Mouse (Mus musculus) Patski (cell line): ENCODE data around the gene Slc44a2. TPM values are rescaled to one million over a fixed set of nuclear protein-coding genes. Genes with fewer than 3 reads are reported as not detected.
"Not testable (repeated sequence)": the region's sequence is repeated elsewhere in the genome, so short reads cannot be mapped to it uniquely, and the experiment has no call there.

Source experiments
- ATAC-seq: fragments of 100-300 bp; one replicate; pipeline ENCODE4 v1.8.0; 2021
- CTCF ChIA-PET: fragments of 350-600 bp; sonication (Branson Sonifier 250); formaldehyde crosslinking; loops from one replicate; lab custom pipeline; 2022; ENCODE audit warnings: inconsistent platforms; lab: Charles Lee
- POLR2A ChIA-PET: fragments of 350-600 bp; sonication (Branson Sonifier 250); formaldehyde crosslinking; loops from one replicate; lab custom pipeline; 2022; ENCODE audit warnings: antibody characterized with exemption, inconsistent platforms; lab: Charles Lee
- DNase-seq: peaks from one replicate; pipeline ENCODE4 v3.0.0-alpha.2; 2011; ENCODE audit warnings: low read depth, low spot score
- H3K27me3 ChIP-seq: fragments of 371-371 bp; one replicate; pipeline ENCODE4 v1.5.1; 2021
- CTCF ChIP-seq: fragments of 100-300 bp; IDR thresholded peaks from one replicate; pipeline ENCODE4 v1.5.1; 2021
- in situ Hi-C: fragments of 300-500 bp; cut with MboI; formaldehyde crosslinking; loops from 3 replicates; pipeline ENCODE4 v1.11.1; 2018; ENCODE audit warnings: low pct_unique_long_range_greater_than_20kb, mixed read lengths
- polyA plus RNA-seq: library from polyadenylated mRNA; unstranded; gene quantifications from one replicate; pipeline ENCODE4 v1.2.3, GENCODE M21; 2021

Gene Slc44a2
- polyA plus RNA-seq, 1 experiment from 2014 or later: 245 TPM

- no peaks in the 10 kb centered on the region for H3K27me3 ChIP-seq
- no peak for TF ChIP-seq CTCF
- DNase-seq: no peak
- no peak for ATAC-seq
- in situ Hi-C loops: loop anchor here (5.0 kb wide), 1 partner anchor 34 kb away; no protein-coding TSS in a partner anchor
- ChIA-PET POLR2A (interaction anchor here (0.7 kb wide), 1 partner anchor 96 kb away, joined by 4 read pairs; no protein-coding TSS in a partner anchor), CTCF (interaction anchor here (3.8 kb wide), 1 partner anchor 38 kb away, joined by 19 read pairs; no protein-coding TSS in a partner anchor)
Observed at GRCm38 (mm10) chr9:21318792-21319191, 1.7 kb upstream of the Slc44a2 start.

GRCm38 (mm10) chr9:21319503-21319902 is 995 bp upstream of the Slc44a2 start:
- no peak for ATAC-seq
- no peaks in the 10 kb centered on the region for H3K27me3 ChIP-seq
- POLR2A ChIA-PET: interaction anchor here (0.6 to 2.2 kb wide), 4 partner anchors 11 to 37 kb away, joined by 3 to 13 read pairs (median 4); no protein-coding TSS in a partner anchor
- CTCF ChIA-PET: interaction anchor here (1.1 to 3.8 kb wide), 5 partner anchors 11 to 99 kb away, joined by 3 to 19 read pairs (median 4); no protein-coding TSS in a partner anchor
- no peak for TF ChIP-seq CTCF
- no peak for DNase-seq
- in situ Hi-C loops: loop anchor here (5.0 kb wide), 1 partner anchor 33 kb away; no protein-coding TSS in a partner anchor

- no peak for DNase-seq
- no peaks in the 10 kb centered on the region for H3K27me3 ChIP-seq
- no peak for TF ChIP-seq CTCF
- no peak for ATAC-seq
- in situ Hi-C loops: no loop called here
- ChIA-PET CTCF (interaction anchor here (1.0 to 3.8 kb wide), 8 partner anchors 10 to 99 kb away, joined by 3 to 19 read pairs (median 4); no protein-coding TSS in a partner anchor), POLR2A (interaction anchor here (1.0 to 2.2 kb wide), 4 partner anchors 10 to 45 kb away, joined by 3 to 13 read pairs (median 4); no protein-coding TSS in a partner anchor)
Observed at GRCm38 (mm10) chr9:21320280-21320618, 249 bp upstream of the Slc44a2 start.

- in situ Hi-C loops: no loop called here
- ATAC-seq (no peak), DNase-seq (no peak)
- no peaks in the 10 kb centered on the region for H3K27me3 ChIP-seq
- POLR2A ChIA-PET: interaction anchor here (1.0 to 2.2 kb wide), 3 partner anchors 9 to 35 kb away, joined by 3 to 13 read pairs (median 3); no protein-coding TSS in a partner anchor
- TF ChIP-seq CTCF: no peak
- CTCF ChIA-PET: interaction anchor here (0.6 to 3.8 kb wide), 4 partner anchors 9 to 101 kb away, joined by 3 to 19 read pairs (median 12); no protein-coding TSS in a partner anchor
Observed at GRCm38 (mm10) chr9:21321513-21321835, 976 bp downstream of the Slc44a2 start.

- DNase-seq (no peak), ATAC-seq (no peak)
- in situ Hi-C loops: no loop called here
- no peaks in the 10 kb centered on the region for H3K27me3 ChIP-seq
- CTCF ChIA-PET: interaction anchor here (3.6 kb wide), 1 partner anchor 14 kb away, joined by 15 read pairs; no protein-coding TSS in a partner anchor
- POLR2A ChIA-PET: no interaction called here
- no peak for TF ChIP-seq CTCF
Observed at GRCm38 (mm10) chr9:21322211-21322916, 1.9 kb downstream of the Slc44a2 start.

GRCm38 (mm10) chr9:21322917-21323297 is 2.4 kb downstream of the Slc44a2 start:
- ChIA-PET CTCF (interaction anchor here (1.2 to 3.6 kb wide), 2 partner anchors 13 to 35 kb away, joined by 4 to 15 read pairs; no protein-coding TSS in a partner anchor), POLR2A (interaction anchor here (0.7 kb wide), 1 partner anchor 99 kb away, joined by 3 read pairs; no protein-coding TSS in a partner anchor)
- ATAC-seq, in situ Hi-C loops, H3K27me3 ChIP-seq, DNase-seq: not testable (repeated sequence)

GRCm38 (mm10) chr9:21324269-21324668 is 3.8 kb downstream of the Slc44a2 start:
- DNase-seq: no peak
- CTCF ChIA-PET: no interaction called here
- no peaks in the 10 kb centered on the region for H3K27me3 ChIP-seq
- TF ChIP-seq CTCF: no peak
- POLR2A ChIA-PET: interaction anchor here (0.5 kb wide), 1 partner anchor 9 kb away, joined by 4 read pairs; no protein-coding TSS in a partner anchor
- ATAC-seq: no peak
- in situ Hi-C loops: no loop called here

- in situ Hi-C loops: no loop called here
- ATAC-seq: no peak
- CTCF ChIA-PET: no interaction called here
- H3K27me3 ChIP-seq: no peaks in the 10 kb centered on the region
- POLR2A ChIA-PET: interaction anchor here (0.9 kb wide), 1 partner anchor 11 kb away, joined by 3 read pairs; no protein-coding TSS in a partner anchor
- DNase-seq: no peak
- no peak for TF ChIP-seq CTCF
Observed at GRCm38 (mm10) chr9:21327569-21327968, 7.1 kb downstream of the Slc44a2 start.

GRCm38 (mm10) chr9:21328041-21328440 is 7.5 kb downstream of the Slc44a2 start:
- in situ Hi-C loops: no loop called here
- POLR2A ChIA-PET: interaction anchor here (0.9 kb wide), 1 partner anchor 10 kb away, joined by 3 read pairs; no protein-coding TSS in a partner anchor
- no peak for TF ChIP-seq CTCF
- no peak for ATAC-seq
- CTCF ChIA-PET: no interaction called here
- H3K27me3 ChIP-seq: no peaks in the 10 kb centered on the region
- DNase-seq: no peak

GRCm38 (mm10) chr9:21329041-21329440 is 8.5 kb downstream of the Slc44a2 start:
- no peak for TF ChIP-seq CTCF
- ChIA-PET POLR2A (no interaction called here), CTCF (interaction anchor here (2.8 kb wide), 1 partner anchor 28 kb away, joined by 18 read pairs; no protein-coding TSS in a partner anchor)
- DNase-seq (no peak), ATAC-seq (no peak)
- in situ Hi-C loops: no loop called here
- no peaks in the 10 kb centered on the region for H3K27me3 ChIP-seq
